Mouse (Mus musculus) Muller cell, postnatal 12 days (primary cell): Measurements from ENCODE around the gene Dner.

Source experiments
- DNase-seq: peaks from one replicate; pipeline ENCODE4 v3.0.0-alpha.2; 2015; ENCODE audit errors: inconsistent ontology term

Gene Dner

DNA sequence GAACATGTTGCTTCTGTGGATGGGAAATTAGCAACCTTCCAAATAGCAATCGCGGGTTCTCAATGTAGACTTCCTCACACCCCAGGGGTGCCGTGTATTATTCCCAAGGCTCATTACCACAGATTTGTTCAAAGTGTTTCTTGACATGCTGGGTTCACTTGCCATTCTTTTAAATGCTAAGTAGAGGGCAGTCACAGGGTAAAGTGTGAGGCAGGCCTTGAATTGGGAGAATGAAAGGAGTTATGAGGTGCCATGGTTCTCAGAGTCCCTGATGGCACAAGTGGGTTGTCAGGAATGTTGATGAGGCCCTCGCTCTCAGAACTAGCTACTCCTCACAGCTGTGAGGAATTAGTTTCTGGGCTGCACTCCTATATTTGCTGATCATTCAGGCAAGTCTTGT, 160.0 kb downstream of the Dner start:
- DNase-seq = peak; percentile 57

GRCm38 (mm10) chr1:84525514-84525913, 170.5 kb downstream of the Dner start:
- no peak for DNase-seq

DNA sequence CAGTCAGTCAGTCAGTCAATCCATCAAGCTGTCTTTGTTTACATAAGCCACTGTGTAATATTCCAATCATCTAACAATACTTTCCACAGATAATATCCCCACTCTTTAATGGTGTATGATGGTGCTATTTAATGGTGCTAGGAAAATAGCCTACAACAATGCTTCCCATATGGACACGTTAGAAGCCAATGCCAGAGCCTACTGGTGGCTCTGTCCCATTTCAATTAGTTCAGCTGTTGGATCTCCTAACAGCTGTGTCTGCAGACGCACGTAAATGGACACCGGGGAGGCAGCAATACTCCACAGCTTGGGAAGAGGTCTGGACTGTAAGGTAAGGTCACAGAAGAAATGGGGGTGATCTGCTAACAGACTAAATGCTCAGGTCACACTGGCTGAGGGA, 171.6 kb downstream of the Dner start:
- DNase-seq = no peak

DNA sequence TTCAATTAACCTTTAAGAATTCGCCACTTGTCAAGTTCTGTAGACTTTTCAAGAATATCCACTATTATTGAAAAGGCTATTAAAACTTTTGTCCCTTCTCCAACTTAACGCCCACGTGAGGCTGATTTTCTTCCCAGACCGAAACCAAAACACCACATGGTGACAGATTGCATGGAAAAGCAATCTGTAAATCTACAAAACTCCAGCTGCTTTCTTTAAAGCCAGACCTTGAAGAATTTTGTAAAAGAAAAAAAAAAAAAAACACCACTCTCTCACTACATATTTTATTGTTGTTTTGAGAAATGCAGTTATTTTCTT, 173.1 kb downstream of the Dner start:
- peak; percentile 17 for DNase-seq

- no peak for DNase-seq
Measured at GRCm38 (mm10) chr1:84522256-84522962, 173.6 kb downstream of the Dner start.

GRCm38 (mm10) chr1:84518347-84518746, 177.7 kb downstream of the Dner start:
- no peak for DNase-seq

- peak; percentile 90 for DNase-seq
Measured at GRCm38 (mm10) chr1:84513201-84513600, 182.8 kb downstream of the Dner start.

- DNase-seq = no peak
Measured at GRCm38 (mm10) chr1:84508510-84508909, 187.5 kb downstream of the Dner start.

- DNase-seq = peak; percentile 83
Measured at GRCm38 (mm10) chr1:84507568-84507967, 188.5 kb downstream of the Dner start.

GRCm38 (mm10) chr1:84506984-84507546, 189.0 kb downstream of the Dner start:
- DNase-seq = no peak

DNA sequence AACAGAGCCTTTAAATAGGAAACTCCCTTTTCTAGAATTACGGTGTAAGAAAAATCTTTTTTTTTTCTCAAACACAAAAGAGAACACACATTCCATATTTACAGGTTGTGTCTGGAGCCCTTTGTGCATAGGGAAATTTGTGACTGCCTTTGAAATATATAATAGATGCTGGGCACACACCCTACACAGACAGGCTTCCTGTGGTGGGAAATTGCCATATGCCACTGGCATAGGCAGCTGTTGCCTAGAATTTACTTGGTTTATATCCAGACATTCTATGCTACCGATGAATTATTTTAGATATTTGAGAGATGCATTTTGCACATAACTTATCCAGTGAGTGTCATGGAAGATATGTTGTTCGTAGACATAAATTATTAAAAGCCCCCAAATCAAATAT, 195.3 kb downstream of the Dner start:
- no peak for DNase-seq

DNA sequence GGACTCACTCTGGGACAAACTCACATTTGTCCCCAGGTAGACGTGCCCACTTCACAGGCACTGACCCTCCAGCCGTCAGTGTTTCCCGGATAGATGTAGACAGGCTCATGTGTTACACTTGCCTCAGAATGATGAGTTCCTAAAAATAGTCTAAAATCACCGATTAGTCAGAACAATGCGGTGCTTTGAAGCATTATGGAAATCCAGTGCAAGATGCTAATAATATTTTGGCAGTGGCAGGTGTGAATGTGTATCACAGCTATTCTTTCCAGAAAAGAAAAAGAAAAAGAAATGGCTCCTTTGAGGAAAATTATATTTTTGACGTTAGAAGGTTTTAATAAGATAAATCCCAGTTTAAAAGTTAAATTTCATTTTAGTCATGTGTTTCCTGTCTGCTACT, 204.3 kb downstream of the Dner start:
- no peak for DNase-seq

DNA sequence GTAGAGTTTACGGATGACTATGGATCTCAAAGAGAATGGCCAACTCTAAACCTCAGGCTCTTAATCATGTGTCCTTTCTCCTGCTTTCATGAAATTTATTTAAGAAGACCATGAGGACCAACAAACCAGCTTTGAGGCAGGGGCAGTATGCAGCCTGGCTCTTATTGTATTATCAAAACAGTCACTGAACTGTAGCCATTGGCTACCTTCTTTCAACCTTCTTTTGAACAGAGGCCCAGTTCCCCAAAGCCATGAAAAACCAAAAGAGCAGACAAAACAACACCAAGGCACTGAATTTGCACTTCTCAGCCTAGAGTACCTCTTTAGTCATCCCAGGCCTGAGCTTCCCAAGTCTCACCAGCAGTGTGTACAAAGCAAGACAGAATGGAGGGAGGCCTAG, 207.5 kb downstream of the Dner start:
- no peak for DNase-seq

DNA sequence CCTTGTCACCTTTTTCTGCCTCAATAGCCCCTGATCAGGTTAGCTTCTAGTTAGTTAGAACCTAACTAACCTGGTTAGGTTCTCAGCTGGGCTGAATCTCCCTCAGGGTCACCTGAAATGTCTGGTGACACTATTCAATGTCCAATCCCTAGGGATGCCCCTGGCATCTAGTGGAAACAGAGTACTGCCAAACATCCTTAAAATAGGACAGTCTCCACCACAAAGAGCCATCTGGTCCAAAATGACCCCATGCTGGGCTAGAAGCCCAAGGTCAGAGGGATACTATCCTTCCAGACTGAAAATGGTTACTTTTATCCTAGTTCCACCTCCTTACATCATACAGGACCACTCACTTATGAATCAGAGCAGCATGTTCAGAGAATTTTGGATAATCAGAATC, 211.0 kb downstream of the Dner start:
- DNase-seq = no peak

GRCm38 (mm10) chr1:84484577-84484976, 211.4 kb downstream of the Dner start:
- no peak for DNase-seq

DNA sequence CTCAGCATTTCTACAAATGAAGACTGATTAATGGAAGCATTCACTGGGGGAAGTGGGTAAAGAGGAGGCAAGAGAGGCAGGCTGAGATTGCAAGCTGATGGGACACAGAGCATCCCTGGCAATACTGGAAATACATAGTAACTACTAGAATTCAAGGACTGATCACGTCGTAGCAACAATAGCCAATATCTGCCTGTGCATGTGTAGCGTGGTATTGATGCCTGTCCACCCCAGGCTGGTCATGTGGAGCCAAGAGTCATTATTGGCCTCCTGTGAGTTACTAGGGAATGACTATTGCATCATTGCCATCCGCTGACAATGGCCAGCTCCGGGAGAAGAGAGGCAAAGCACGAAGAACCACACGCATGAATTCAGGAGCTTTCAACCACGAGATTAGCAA, 216.0 kb downstream of the Dner start:
- no peak for DNase-seq

- DNase-seq = no peak
Measured at GRCm38 (mm10) chr1:84474274-84474673, 221.7 kb downstream of the Dner start.

DNA sequence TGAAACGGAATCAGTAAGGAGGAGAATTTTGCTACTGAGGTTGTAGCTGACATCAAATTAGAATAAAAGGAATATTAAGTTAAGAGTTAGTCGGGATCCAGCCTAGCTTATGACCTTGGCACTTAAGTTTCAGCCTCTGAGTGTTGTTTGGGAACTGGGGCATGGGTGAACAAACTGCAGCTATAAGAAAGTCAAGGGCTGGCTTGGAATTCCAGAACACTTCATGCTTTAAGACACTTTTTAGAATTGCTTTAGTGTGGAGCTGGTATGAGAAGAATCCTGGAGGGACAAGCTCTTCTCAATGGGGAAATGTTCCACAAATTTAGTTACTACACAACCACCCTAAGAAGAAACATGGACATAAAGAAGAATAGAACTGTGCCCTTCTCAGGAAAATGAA, 223.8 kb downstream of the Dner start:
- DNase-seq = no peak

DNA sequence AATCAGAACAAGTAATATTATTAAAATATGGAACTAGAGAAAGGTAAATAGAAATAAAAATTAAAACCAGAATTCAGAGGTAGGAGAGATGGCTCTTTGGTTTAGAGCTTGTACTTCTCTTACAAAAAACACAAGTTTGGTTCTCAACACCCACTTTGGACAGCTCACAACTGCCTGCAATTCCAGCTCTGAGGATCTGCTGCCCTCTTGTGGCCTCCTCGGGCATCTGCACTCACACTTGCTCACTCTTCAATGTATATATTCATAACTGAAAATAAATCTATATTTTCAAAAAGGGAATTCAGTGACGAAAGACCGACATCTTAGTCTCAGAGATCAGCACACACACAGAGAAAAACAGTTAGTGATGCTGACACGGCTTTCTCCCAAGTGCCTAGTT, 225.7 kb downstream of the Dner start:
- no peak for DNase-seq

DNA sequence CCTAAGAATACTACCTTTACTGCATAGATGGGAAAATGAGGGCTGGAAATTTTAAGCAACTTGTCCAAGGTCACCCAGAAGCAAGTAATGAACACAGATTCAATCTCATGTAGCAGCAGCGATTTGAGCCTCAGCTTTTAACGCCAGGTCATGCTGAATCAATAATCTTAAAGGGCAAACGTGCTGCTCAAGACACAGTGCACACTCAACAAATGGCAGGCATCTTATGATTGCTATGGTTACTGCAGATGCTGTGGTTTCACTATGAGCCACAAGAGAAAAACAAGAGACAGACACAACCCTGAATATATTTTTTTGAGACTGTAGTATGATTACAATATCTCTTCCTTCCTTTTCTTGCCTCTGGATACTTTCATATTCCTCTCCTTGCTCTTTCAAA, 228.4 kb downstream of the Dner start:
- DNase-seq = no peak

DNA sequence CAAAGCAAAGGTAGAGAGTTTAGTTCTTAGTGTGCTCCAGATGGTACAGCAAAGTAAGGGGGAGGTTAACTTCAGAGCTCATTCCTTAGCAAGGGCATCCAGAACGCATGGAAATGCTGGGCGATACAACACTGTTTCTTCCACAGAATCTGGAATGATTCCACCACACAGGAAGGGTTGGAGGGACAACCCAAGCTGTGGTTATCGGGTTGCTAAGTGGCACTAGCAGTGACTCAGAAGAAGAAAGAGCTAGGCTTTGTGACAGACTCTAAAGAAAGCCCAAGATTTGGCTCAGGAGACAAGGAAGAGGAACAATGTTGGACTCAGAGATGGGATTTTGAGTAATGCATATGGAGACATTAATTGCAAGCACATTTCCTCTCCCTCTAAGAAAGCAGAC, 231.3 kb downstream of the Dner start:
- peak; percentile 74 for DNase-seq

- DNase-seq = peak; percentile 88
Measured at GRCm38 (mm10) chr1:84463976-84464662, 231.9 kb downstream of the Dner start.

GRCm38 (mm10) chr1:84449566-84450278, 246.3 kb downstream of the Dner start:
- DNase-seq = peak; percentile 86
